ENCODE assay signal across 23 mouse cellular contexts in the genomic region with DNA sequence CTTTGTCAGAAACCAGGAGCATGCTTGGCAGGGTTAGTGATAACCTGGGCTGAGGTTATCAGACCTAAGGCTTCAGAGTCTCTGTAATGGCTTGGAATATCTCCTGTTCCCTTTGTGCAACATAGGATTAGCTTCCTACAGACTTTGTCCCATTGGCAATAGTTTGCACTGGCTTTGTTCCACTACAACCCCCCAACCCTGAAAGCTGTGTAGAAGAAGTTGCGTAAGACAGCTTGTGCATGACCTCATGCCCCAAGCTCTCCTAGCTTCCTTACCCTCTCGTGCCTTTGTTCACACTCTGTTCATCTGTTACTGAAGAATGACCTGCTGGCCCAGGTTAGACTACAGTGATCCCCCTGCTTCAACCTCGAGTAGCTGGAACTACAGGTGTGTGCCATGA. TPM values are rescaled to one million over a fixed set of nuclear protein-coding genes. Genes with fewer than 3 reads are reported as not detected.
A peak's percentile ranks its signal among the peaks of the same experiment; 100 is the strongest.
DNase-seq lines count a peak whose midpoint lies in the region; ATAC-seq and TF ChIP-seq lines count a peak whose summit lies in the region.
"Not testable (repeated sequence)": the region's sequence is repeated elsewhere in the genome, so short reads cannot be mapped to it uniquely, and the experiment has no call there.
"Had no signal": no experiment of that assay in that cellular context is flagged by ENCODE, and none has a peak within 500 bp of the region (broad histone marks: within the 10 kb centered on the region; RNA-seq: fewer than 3 reads in every experiment).

No protein-coding gene starts in this region.

- not testable (repeated sequence) for TF ChIP-seq EP300 in liver, postnatal 0 days (IDR thresholded peaks at IDR 0.05; ENCODE audit: low read depth)

- DNase-seq in liver, postnatal 0 days, result not testable (repeated sequence)

- not testable (repeated sequence) for H3K9ac ChIP-seq in intestine, embryonic 15.5 days; intestine, embryonic 16.5 days (ENCODE audit: low read depth, low read length); intestine, postnatal 0 days (ENCODE audit: low read depth, low read length); liver, embryonic 16.5 days (ENCODE audit: low read depth, low read length); liver, postnatal 0 days (replicated peaks)

- not testable (repeated sequence) for H3K4me3 ChIP-seq in intestine, embryonic 15.5 days (replicated peaks); intestine, embryonic 16.5 days (ENCODE audit: low read length); intestine, postnatal 0 days (ENCODE audit: low read depth, low read length); liver, embryonic 16.5 days (ENCODE audit: low read depth, low read length); liver, postnatal 0 days (ENCODE audit: low read depth, low read length)

- not testable (repeated sequence) for H3K27me3 ChIP-seq in intestine, embryonic 15.5 days (replicated peaks); intestine, embryonic 16.5 days (replicated peaks; ENCODE audit: control insufficient read depth, insufficient read depth, low read length); intestine, postnatal 0 days (replicated peaks; ENCODE audit: control insufficient read depth, insufficient read depth, low read length); liver, embryonic 16.5 days (ENCODE audit: control insufficient read depth, insufficient read depth, low read depth, low read length); liver, postnatal 0 days (ENCODE audit: insufficient read depth, low read length)

- not testable (repeated sequence) for H3K36me3 ChIP-seq in intestine, embryonic 15.5 days; intestine, embryonic 16.5 days (ENCODE audit: control insufficient read depth, insufficient read depth, low read length); intestine, postnatal 0 days (ENCODE audit: control insufficient read depth, insufficient read depth); liver, embryonic 16.5 days (ENCODE audit: control insufficient read depth, insufficient read depth); liver, postnatal 0 days (replicated peaks; ENCODE audit: insufficient read depth, low read length)

- ATAC-seq in granulocyte monocyte progenitor cell, adult 5-6 weeks (replicated peaks; ENCODE audit: poor library complexity, severe bottlenecking), result 0 out of 2 replicates have a peak, but pooled peaks have one; percentile 17
- ATAC-seq in intestine, embryonic 15.5 days, result 0 out of 2 replicates have a peak, but pooled peaks have one; percentile 34
- ATAC-seq in intestine, embryonic 16.5 days, result peak; percentile 53; the same call in 1 of the 2 replicates
- ATAC-seq in intestine, postnatal 0 days, result peak; percentile 49
- ATAC-seq in liver, embryonic 16.5 days (ENCODE audit: low read depth), result peak; percentile 51; the same call in 1 of the 2 replicates
- peak; percentile 92 for ATAC-seq in liver, postnatal 0 days

- H3K9me3 ChIP-seq in intestine, embryonic 15.5 days; intestine, embryonic 16.5 days (ENCODE audit: control insufficient read depth, low read length); intestine, postnatal 0 days (ENCODE audit: control insufficient read depth); liver, embryonic 16.5 days (replicated peaks; ENCODE audit: control insufficient read depth, low read length); liver, postnatal 0 days (ENCODE audit: low read length): not testable (repeated sequence)

- not testable (repeated sequence) for TF ChIP-seq CTCF in intestine, postnatal 0 days (IDR thresholded peaks at IDR 0.05; ENCODE audit: low read depth); liver, postnatal 0 days (IDR thresholded peaks at IDR 0.05; ENCODE audit: low read depth)

- no CpG with 5 or more reads among the region's 3 CpGs for WGBS in intestine, embryonic 15.5 days
- WGBS in intestine, embryonic 16.5 days, result no CpG with 5 or more reads among the region's 3 CpGs
- WGBS in intestine, postnatal 0 days, result no CpG with 5 or more reads among the region's 3 CpGs
- WGBS in liver, embryonic 16.5 days (ENCODE audit: insufficient replicate concordance), result no CpG with 5 or more reads among the region's 3 CpGs
- no CpG with 5 or more reads among the region's 3 CpGs for WGBS in liver, postnatal 0 days (ENCODE audit: insufficient replicate concordance)

- not testable (repeated sequence) for H3K4me1 ChIP-seq in intestine, embryonic 15.5 days (replicated peaks); intestine, embryonic 16.5 days (ENCODE audit: control insufficient read depth, insufficient read depth, low read length); intestine, postnatal 0 days (replicated peaks; ENCODE audit: control insufficient read depth, insufficient read depth, low read length); liver, embryonic 16.5 days (ENCODE audit: control insufficient read depth, low read depth, low read length); liver, postnatal 0 days (ENCODE audit: insufficient read depth)

- H3K27ac ChIP-seq in intestine, embryonic 15.5 days; intestine, embryonic 16.5 days (ENCODE audit: low read length); intestine, postnatal 0 days (ENCODE audit: low read depth, low read length); liver, embryonic 16.5 days (ENCODE audit: low read length); liver, postnatal 0 days (ENCODE audit: low read depth): not testable (repeated sequence)

- H3K4me2 ChIP-seq in intestine, embryonic 15.5 days (replicated peaks); intestine, embryonic 16.5 days (ENCODE audit: low read depth, low read length); intestine, postnatal 0 days (replicated peaks; ENCODE audit: low read depth); liver, embryonic 16.5 days (ENCODE audit: low read depth, low read length); liver, postnatal 0 days (ENCODE audit: low read depth, low read length): not testable (repeated sequence)

RNA-seq across cellular contexts. Expression of gene Cphx1, which starts 19.8 kb away (rescaled TPM):
- not detected in 2 replicates for total RNA-seq in granulocyte monocyte progenitor cell, adult 5-6 weeks (2014; fragmentation: Nextera tagmentation)
- total RNA-seq in granulocyte monocyte progenitor cell, adult 5-6 weeks (2017), result not detected in 2 replicates
- polyA plus RNA-seq in intestine, embryonic 15.5 days (2015; fragmentation: Nextera tagmentation; extraction: Ambion mirVana), result 0.36 TPM in 1 of 2 replicates, not detected in the other
- polyA plus RNA-seq in intestine, embryonic 16.5 days (2015; fragmentation: Nextera tagmentation; extraction: Ambion mirVana), result 0.33 TPM in 1 of 2 replicates, not detected in the other
- 0.24 TPM in 1 of 2 replicates, not detected in the other for polyA plus RNA-seq in intestine, postnatal 0 days (2015; fragmentation: Nextera tagmentation; extraction: Ambion mirVana)
- not detected in 2 replicates for polyA plus RNA-seq in liver, embryonic 16.5 days (2015; fragmentation: Nextera tagmentation; extraction: Ambion mirVana)
- 0.06 and 0.12 TPM in 2 replicates for polyA plus RNA-seq in liver, postnatal 0 days (2015; fragmentation: Nextera tagmentation; extraction: Ambion mirVana)
- total RNA-seq: adrenal gland, adult 18-20 months; adrenal gland, adult 2 months; adrenal gland, adult 8-10 months; adrenal gland, postnatal 10 days; adrenal gland, postnatal 14 days; adrenal gland, postnatal 25 days; adrenal gland, postnatal 36 days; adrenal gland, postnatal 4 days; CH12.LX; MEL had no signal
- polyA plus RNA-seq: activated CD4-positive, CD25-positive, alpha-beta regulatory T cell, adult 4 months; adrenal gland, adult 2 months; brain, embryonic 14.5 days; C2C12; CD4-positive, CD25-positive, alpha-beta regulatory T cell, adult 4 months; G1E had no signal

RNA-seq across cellular contexts. Expression of gene Duxbl1, which starts 20.5 kb away (rescaled TPM):
- not detected in 2 replicates for total RNA-seq in granulocyte monocyte progenitor cell, adult 5-6 weeks (2014; fragmentation: Nextera tagmentation)
- not detected in 2 replicates for total RNA-seq in granulocyte monocyte progenitor cell, adult 5-6 weeks (2017)
- 0.84 and 1.4 TPM in 2 replicates for polyA plus RNA-seq in intestine, embryonic 15.5 days (2015; fragmentation: Nextera tagmentation; extraction: Ambion mirVana)
- 0.40 and 0.71 TPM in 2 replicates for polyA plus RNA-seq in intestine, embryonic 16.5 days (2015; fragmentation: Nextera tagmentation; extraction: Ambion mirVana)
- 0.10 and 0.64 TPM in 2 replicates for polyA plus RNA-seq in intestine, postnatal 0 days (2015; fragmentation: Nextera tagmentation; extraction: Ambion mirVana)
- 0.04 TPM in 1 of 2 replicates, not detected in the other for polyA plus RNA-seq in liver, embryonic 16.5 days (2015; fragmentation: Nextera tagmentation; extraction: Ambion mirVana)
- not detected in 2 replicates for polyA plus RNA-seq in liver, postnatal 0 days (2015; fragmentation: Nextera tagmentation; extraction: Ambion mirVana)
- total RNA-seq: adrenal gland, adult 2 months; CH12.LX; ES-E14; MEL had no signal
- polyA plus RNA-seq: activated CD4-positive, CD25-positive, alpha-beta regulatory T cell, adult 4 months; adrenal gland, adult 2 months; C2C12; CD4-positive, CD25-positive, alpha-beta regulatory T cell, adult 4 months; G1E; Patski had no signal

RNA-seq across cellular contexts. Expression of gene Tmem254a, which starts 30.4 kb away (rescaled TPM):
- total RNA-seq in granulocyte monocyte progenitor cell, adult 5-6 weeks (2014; fragmentation: Nextera tagmentation), result 16.4 and 19.6 TPM in 2 replicates
- 0.21 and 0.95 TPM in 2 replicates for total RNA-seq in granulocyte monocyte progenitor cell, adult 5-6 weeks (2017)
- 4.1 and 7.7 TPM in 2 replicates for polyA plus RNA-seq in intestine, embryonic 15.5 days (2015; fragmentation: Nextera tagmentation; extraction: Ambion mirVana)
- 5.2 and 5.9 TPM in 2 replicates for polyA plus RNA-seq in intestine, embryonic 16.5 days (2015; fragmentation: Nextera tagmentation; extraction: Ambion mirVana)
- 4.7 and 5.0 TPM in 2 replicates for polyA plus RNA-seq in intestine, postnatal 0 days (2015; fragmentation: Nextera tagmentation; extraction: Ambion mirVana)
- polyA plus RNA-seq in liver, embryonic 16.5 days (2015; fragmentation: Nextera tagmentation; extraction: Ambion mirVana), result 1.5 and 1.8 TPM in 2 replicates
- polyA plus RNA-seq in liver, postnatal 0 days (2015; fragmentation: Nextera tagmentation; extraction: Ambion mirVana), result 2.4 and 2.6 TPM in 2 replicates

RNA-seq across cellular contexts. Expression of gene Plac9a, which starts 55.0 kb away (rescaled TPM):
- total RNA-seq in granulocyte monocyte progenitor cell, adult 5-6 weeks (2014; fragmentation: Nextera tagmentation), result not detected in 2 replicates
- not detected in 2 replicates for total RNA-seq in granulocyte monocyte progenitor cell, adult 5-6 weeks (2017)
- 1.9 TPM in 1 of 2 replicates, not detected in the other for polyA plus RNA-seq in intestine, embryonic 15.5 days (2015; fragmentation: Nextera tagmentation; extraction: Ambion mirVana)
- polyA plus RNA-seq in intestine, embryonic 16.5 days (2015; fragmentation: Nextera tagmentation; extraction: Ambion mirVana), result 0.86 and 1.9 TPM in 2 replicates
- 0.46 and 1.3 TPM in 2 replicates for polyA plus RNA-seq in intestine, postnatal 0 days (2015; fragmentation: Nextera tagmentation; extraction: Ambion mirVana)
- not detected in 2 replicates for polyA plus RNA-seq in liver, embryonic 16.5 days (2015; fragmentation: Nextera tagmentation; extraction: Ambion mirVana)
- polyA plus RNA-seq in liver, postnatal 0 days (2015; fragmentation: Nextera tagmentation; extraction: Ambion mirVana), result not detected in 2 replicates
- total RNA-seq: CH12.LX, G1E, MEL had no signal
- polyA plus RNA-seq: activated CD4-positive, CD25-positive, alpha-beta regulatory T cell, adult 4 months; brain, embryonic 14.5 days; CD4-positive, CD25-positive, alpha-beta regulatory T cell, adult 4 months; G1E; Patski had no signal

Comparison
In these comparisons a context has a peak if more than half of its experiments do, and no peak if none do; other contexts are left out.
1. ATAC-seq: peak in every context shown above with its lines; median percentile 92 in liver, postnatal 0 days; 53 in intestine, embryonic 16.5 days; 51 in liver, embryonic 16.5 days; 49 in intestine, postnatal 0 days; 34 in intestine, embryonic 15.5 days; 17 in granulocyte monocyte progenitor cell, adult 5-6 weeks.